Mouse (Mus musculus) erythroblast, embryonic 14.5 days (primary cell): ENCODE results near the gene Macrod2.

Experiments used
- GATA1 ChIP-seq: IDR thresholded peaks from 2 replicates; pipeline ENCODE4 v1.6.1; 2012; ENCODE audit warnings: low read length, inconsistent platforms, mixed read lengths
- TAL1 ChIP-seq: IDR thresholded peaks from 3 replicates; pipeline ENCODE4 v1.6.1; 2012; ENCODE audit warnings: low read length, inconsistent platforms, mixed read lengths

DNA sequence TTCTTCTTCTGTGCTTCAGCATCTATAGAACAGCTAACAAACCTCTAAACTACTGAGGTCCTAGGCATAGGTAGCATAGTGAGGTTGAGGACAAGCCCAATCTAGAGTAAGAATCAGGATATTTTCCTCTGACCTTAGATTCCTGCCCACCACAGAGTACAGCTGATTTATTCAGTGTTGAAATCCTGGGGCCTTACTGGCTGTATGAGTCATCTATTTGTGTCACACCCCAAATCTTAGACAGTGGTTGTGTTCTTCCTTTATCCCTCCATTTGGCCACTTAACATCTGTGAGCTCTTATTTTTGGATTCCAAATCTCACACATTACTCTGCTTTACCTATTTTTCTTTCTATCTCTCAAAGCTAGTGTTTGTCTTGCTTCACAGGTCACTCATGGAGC is 495.6 kb downstream of the Macrod2 start:
- TF ChIP-seq TAL1 (no peak), GATA1 (no peak)
